Mouse (Mus musculus) heart, adult 2 months (tissue): Measurements from ENCODE around the gene Chd9. TPM values are rescaled to one million over a fixed set of nuclear protein-coding genes. Genes with fewer than 3 reads are reported as not detected.
A peak's percentile ranks its signal among the peaks of the same experiment; 100 is the strongest.
"Not testable (repeated sequence)": the region's sequence is repeated elsewhere in the genome, so short reads cannot be mapped to it uniquely, and the experiment has no call there.

Experiments
- DNase-seq, 2 experiments: peaks; one replicate each; pipeline ENCODE4 v3.0.0; 2021
- H3K27ac ChIP-seq: fragments of 200-600 bp; 2 replicates; pipeline ENCODE4 v1.8.1; 2022
- H3K27me3 ChIP-seq: fragments of 200-500 bp; 2 replicates; pipeline ENCODE4 v1.6.1; 2012; ENCODE audit warnings: mild to moderate bottlenecking, low read length, inconsistent platforms, mixed read lengths; ENCODE audit not compliant: control insufficient read depth, insufficient read depth
- H3K36me3 ChIP-seq: fragments of 200-500 bp; 2 replicates; pipeline ENCODE4 v1.6.1; 2012; ENCODE audit warnings: low read length, inconsistent platforms; ENCODE audit not compliant: control insufficient read depth, insufficient read depth
- H3K4me1 ChIP-seq: fragments of 200-500 bp; 2 replicates; pipeline ENCODE4 v1.6.1; 2011; ENCODE audit warnings: low read length; ENCODE audit not compliant: control insufficient read depth, insufficient read depth
- H3K4me3 ChIP-seq: fragments of 200-600 bp; 2 replicates; pipeline ENCODE4 v1.8.1; 2022
- H3K79me2 ChIP-seq: fragments of 200-500 bp; replicated peaks from 2 replicates; pipeline ENCODE4 v1.6.1; 2012; ENCODE audit warnings: mild to moderate bottlenecking, inconsistent platforms, low read length, moderate library complexity, mixed read lengths; ENCODE audit not compliant: control insufficient read depth, insufficient read depth
- H3K9ac ChIP-seq: fragments of 200-500 bp; 2 replicates; pipeline ENCODE4 v1.6.1; 2012; ENCODE audit warnings: low read depth, mild to moderate bottlenecking, control low read depth, inconsistent platforms, low read length, mixed read lengths
- CTCF ChIP-seq: fragments of 200-600 bp; IDR thresholded peaks from 2 replicates; pipeline ENCODE4 v1.8.1; 2022; ENCODE audit warnings: antibody characterized with exemption, mild to moderate bottlenecking, moderate library complexity
- EP300 ChIP-seq: fragments of 200-500 bp; IDR thresholded peaks from 2 replicates; pipeline ENCODE4 v1.6.1; 2011; ENCODE audit warnings: low read depth, low read length, control low read depth; ENCODE audit not compliant: insufficient read depth
- POLR2A ChIP-seq: fragments of 200-500 bp; IDR thresholded peaks from 2 replicates; pipeline ENCODE4 v1.6.1; 2011; ENCODE audit warnings: mild to moderate bottlenecking, low read depth, low read length, control low read depth; ENCODE audit not compliant: insufficient read depth
- WGBS: fragments of 180-500 bp; shearing (Covaris S2); methylation state at CpG from one replicate; pipeline ENCODE4 v1.1.7; 2018; 5-methylcytosine and 5-hydroxymethylcytosine counted together
- intact Hi-C: fragments of 180-260 bp; cut with DNase I; formaldehyde crosslinking; loops from one replicate; pipeline ENCODE4 v1.15.1; 2025
- polyA plus RNA-seq: library from polyadenylated mRNA; depleted of rRNA; stranded (reverse); fragments of >200 nt; gene quantifications from 2 replicates; pipeline ENCODE4 v1.2.3, GENCODE M21; 2012
- total RNA-seq, 2 experiments: library from RNA; stranded (reverse); gene quantifications; 2 replicates each; pipeline ENCODE4 v1.2.3; 2021

Gene Chd9
- total and polyA plus RNA-seq, 3 experiments, result 43.5 to 54.6 (median 49.7) TPM

DNA sequence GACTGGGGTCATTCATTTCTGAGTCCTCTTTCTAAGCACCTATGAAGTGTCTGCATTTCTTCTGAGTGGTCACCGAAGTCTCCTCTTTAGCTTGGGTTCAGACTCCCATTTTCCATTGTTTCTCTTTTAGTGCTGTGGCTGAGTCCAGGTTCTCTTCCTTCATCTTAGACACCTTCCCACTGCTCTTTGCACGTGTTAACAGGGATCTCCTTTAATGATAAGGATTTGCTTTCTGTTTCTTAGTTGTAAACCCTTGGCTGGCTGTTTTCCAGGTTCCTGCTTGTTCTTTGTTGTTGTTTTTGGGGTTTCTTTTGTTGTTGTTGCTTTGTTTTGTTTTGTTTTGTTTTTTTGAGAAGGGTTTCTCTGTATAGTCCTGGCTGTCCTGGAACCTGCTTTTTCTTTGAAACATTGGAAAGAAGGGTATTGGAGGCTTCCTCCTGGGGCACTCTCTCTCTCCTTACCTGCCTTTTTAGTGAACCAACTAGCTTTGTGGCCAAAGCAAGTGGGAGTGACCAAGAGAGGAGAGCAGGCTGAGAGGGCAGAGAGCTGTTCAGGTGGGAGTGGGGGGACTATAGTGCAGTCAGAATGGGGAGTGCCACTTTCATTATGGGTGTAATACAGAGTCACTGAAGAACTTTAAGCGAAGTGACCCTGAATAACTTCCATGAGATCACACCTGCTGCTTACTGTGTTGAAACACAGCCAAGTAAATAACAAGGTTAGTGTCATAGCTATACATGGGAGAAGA, 95.2 kb downstream of the Chd9 start:
- no peak overlapping the region for H3K9ac ChIP-seq
- no peak overlapping the region for H3K27ac ChIP-seq
- H3K79me2 ChIP-seq, result peaks cover 4% of the 10 kb centered on the region; the same call in 1 of the 2 replicates
- H3K4me1 ChIP-seq, result no peaks in the 10 kb centered on the region; the same call in 1 of the 2 replicates
- no peaks in the 10 kb centered on the region for H3K27me3 ChIP-seq
- no peaks in the 10 kb centered on the region for H3K36me3 ChIP-seq
- 65% methylated on average over 3 of the region's 3 CpGs for WGBS
- DNase-seq, result no peak
- no peak for TF ChIP-seq EP300
- no peak for TF ChIP-seq POLR2A
- TF ChIP-seq CTCF, result no peak
- H3K4me3 ChIP-seq, result no peak overlapping the region
- intact Hi-C loops, result no loop called here

DNA sequence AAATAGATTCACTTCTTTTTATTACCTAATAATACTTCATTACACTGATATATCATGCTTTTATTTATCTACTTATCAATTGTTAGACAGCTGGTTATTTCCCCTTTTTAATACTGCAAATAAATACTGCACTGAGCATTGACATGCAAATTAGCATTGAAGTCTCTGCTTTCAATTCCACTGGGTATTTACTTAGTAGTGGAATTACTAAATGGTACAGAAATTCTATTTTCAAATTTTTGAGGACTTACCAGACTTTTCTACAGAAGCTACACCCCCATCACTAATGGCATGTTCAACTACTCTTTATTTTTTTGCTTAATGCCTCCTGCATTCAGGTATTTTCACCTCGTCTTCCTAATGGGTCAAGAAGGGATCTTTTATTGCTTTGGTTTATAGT, 100.3 kb downstream of the Chd9 start:
- DNase-seq, result no peak
- Histone ChIP-seq H3K27me3 (no peaks in the 10 kb centered on the region), H3K27ac (no peak overlapping the region), H3K36me3 (peaks cover 2% of the 10 kb centered on the region), H3K9ac (no peak overlapping the region), H3K4me3 (no peak overlapping the region), H3K4me1 (no peaks in the 10 kb centered on the region; the same call in 1 of the 2 replicates), H3K79me2 (no peaks in the 10 kb centered on the region; the same call in 1 of the 2 replicates)
- intact Hi-C loops, result no loop called here
- 96% methylated on average over 1 of the region's 1 CpGs for WGBS
- TF ChIP-seq POLR2A (no peak), CTCF (no peak), EP300 (no peak)

DNA sequence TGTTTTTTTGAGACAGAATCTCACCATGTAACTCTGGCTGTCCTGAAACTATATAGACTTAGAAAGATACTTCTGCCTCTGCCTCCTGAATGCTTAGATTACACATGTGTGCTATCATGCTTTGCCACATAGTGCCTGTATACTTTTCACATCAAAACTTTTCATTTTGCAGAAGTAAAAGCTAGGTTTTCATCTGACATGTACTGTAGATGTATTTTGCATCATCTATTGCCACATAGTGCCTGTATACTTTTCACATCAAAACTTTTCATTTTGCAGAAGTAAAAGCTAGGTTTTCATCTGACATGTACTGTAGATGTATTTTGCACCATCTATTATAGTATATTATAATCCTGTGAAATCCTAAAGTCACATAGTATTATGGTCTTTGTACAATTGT, 102.0 kb downstream of the Chd9 start:
- DNase-seq, intact Hi-C loops, H3K27ac ChIP-seq, H3K4me3 ChIP-seq, H3K9ac ChIP-seq, H3K4me1 ChIP-seq, H3K27me3 ChIP-seq, H3K36me3 ChIP-seq, H3K79me2 ChIP-seq: not testable (repeated sequence)

DNA sequence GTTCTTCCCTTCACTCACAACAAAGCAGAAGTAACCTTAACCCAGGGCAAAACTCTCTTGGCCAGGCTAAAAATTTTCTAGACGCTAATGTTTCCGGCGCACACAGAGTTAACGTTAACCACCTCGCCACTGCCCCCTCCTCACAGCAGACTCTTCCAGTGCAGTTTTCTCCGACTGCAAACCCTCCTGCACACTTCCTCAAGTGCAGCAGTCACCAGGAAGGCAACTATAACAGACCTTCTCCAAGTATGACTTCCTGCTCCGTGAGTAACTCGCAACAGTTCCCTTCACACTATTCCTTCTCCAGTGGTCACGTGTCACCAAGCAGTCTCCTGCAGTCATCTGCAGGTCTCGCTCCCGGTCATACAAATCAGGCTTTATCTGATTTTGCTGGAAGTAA, 104.8 kb downstream of the Chd9 start:
- Histone ChIP-seq H3K4me1 (peaks cover 1% of the 10 kb centered on the region; the same call in 1 of the 2 replicates), H3K36me3 (peaks cover 8% of the 10 kb centered on the region), H3K79me2 (peaks cover 3% of the 10 kb centered on the region; the same call in 1 of the 2 replicates), H3K4me3 (no peak overlapping the region), H3K9ac (no peak overlapping the region), H3K27me3 (no peaks in the 10 kb centered on the region), H3K27ac (no peak overlapping the region)
- TF ChIP-seq POLR2A (no peak), EP300 (no peak), CTCF (no peak)
- intact Hi-C loops, result no loop called here
- no peak for DNase-seq
- 49% methylated on average over 11 of the region's 11 CpGs for WGBS

- TF ChIP-seq EP300 (no peak), POLR2A (no peak), CTCF (no peak)
- peaks cover 3% of the 10 kb centered on the region; the same call in 1 of the 2 replicates for H3K79me2 ChIP-seq
- peaks cover 1% of the 10 kb centered on the region; the same call in 1 of the 2 replicates for H3K4me1 ChIP-seq
- H3K36me3 ChIP-seq, result peaks cover 9% of the 10 kb centered on the region
- 66% methylated on average over 1 of the region's 1 CpGs for WGBS
- H3K9ac ChIP-seq, result no peak overlapping the region
- H3K27ac ChIP-seq, result no peak overlapping the region
- H3K4me3 ChIP-seq, result no peak overlapping the region
- DNase-seq, result no peak
- intact Hi-C loops, result no loop called here
- no peaks in the 10 kb centered on the region for H3K27me3 ChIP-seq
Observed at GRCm38 (mm10) chr8:90934786-90935185, 106.6 kb downstream of the Chd9 start.

- peaks cover 3% of the 10 kb centered on the region; the same call in 1 of the 2 replicates for H3K79me2 ChIP-seq
- intact Hi-C loops, result loop anchor here (1.0 to 2.0 kb wide), 3 partner anchors 28 to 141 kb away; no protein-coding TSS in a partner anchor
- H3K4me1 ChIP-seq, result peaks cover 5% of the 10 kb centered on the region; the same call in 1 of the 2 replicates
- no peak overlapping the region for H3K27ac ChIP-seq
- 26% methylated on average over 1 of the region's 1 CpGs for WGBS
- TF ChIP-seq CTCF, result peak; percentile 84
- no peak for TF ChIP-seq POLR2A
- DNase-seq, result no peak
- no peak overlapping the region for H3K9ac ChIP-seq
- H3K27me3 ChIP-seq, result no peaks in the 10 kb centered on the region
- H3K4me3 ChIP-seq, result no peak overlapping the region
- peaks cover 12% of the 10 kb centered on the region for H3K36me3 ChIP-seq
Observed at GRCm38 (mm10) chr8:90936840-90937239, 108.7 kb downstream of the Chd9 start.
